Mouse (Mus musculus): ENCODE measurements around the gene H2-Ob.

DNA sequence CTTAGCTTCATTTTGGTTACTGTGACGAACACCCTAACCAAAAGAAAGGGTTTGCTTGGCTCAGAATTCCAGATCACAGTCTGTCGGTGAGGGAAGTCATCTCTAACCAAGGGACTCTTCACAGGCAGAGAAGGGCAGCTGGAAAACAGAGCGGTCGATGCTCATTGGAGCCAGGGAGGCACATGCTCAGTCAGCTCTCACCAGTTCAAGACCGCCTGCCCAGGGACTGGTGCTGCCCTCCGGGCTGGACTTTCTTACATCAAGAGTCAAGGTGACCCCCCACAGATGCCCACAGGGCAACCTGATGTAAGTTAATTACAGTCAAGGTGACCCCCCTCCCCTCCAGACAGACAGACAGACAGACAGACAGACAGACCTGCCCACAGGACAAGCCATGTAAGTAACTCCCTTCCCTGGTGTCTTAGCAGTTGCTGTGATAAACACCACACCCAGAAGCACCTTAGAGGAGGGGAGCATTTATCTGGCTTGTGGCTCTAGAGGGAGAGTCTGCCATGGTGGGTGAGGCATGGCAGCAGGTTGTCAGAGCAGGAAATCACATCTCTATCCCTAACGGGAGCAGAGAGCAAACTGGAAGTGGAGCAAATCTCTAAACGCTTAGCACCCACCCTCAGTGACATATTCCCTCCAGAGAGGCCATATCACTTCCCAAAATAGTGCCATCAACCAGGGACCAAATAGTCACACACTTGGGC is 21.3 kb upstream of the H2-Ob start:
- TF ChIP-seq CTCF (IDR thresholded peaks at IDR 0.05; ENCODE audit: extremely low read depth, insufficient read depth, low read length) = no peak
- no peak for TF ChIP-seq POLR2A (IDR thresholded peaks at IDR 0.05; ENCODE audit: extremely low read depth, insufficient read depth, low read length)

All from cortical plate, adult 2 months (tissue).